Mouse (Mus musculus): ENCODE measurements at regions not wholly inside any gene's neighbourhood (a gene's known extent, or its start where the extent isn't known, plus 50 kb on each side); places are given as distances from the start of the nearest gene placed in this dataset.

GRCm38 (mm10) chr1:148901319-148902033, 1059.6 kb downstream of the Pla2g4a start:
- in situ Hi-C loops (cut with MboI; ENCODE audit: low pct_unique_long_range_greater_than_20kb), result no loop called here
- no peaks in the 10 kb centered on the region for H3K27me3 ChIP-seq
- no peak for ATAC-seq
- no peak for DNase-seq (ENCODE audit: low read depth, low spot score)
- POLR2A ChIA-PET, result no interaction called here
- CTCF ChIA-PET, result no interaction called here
- TF ChIP-seq CTCF (IDR thresholded peaks at IDR 0.05), result no peak

- CTCF ChIA-PET, result no interaction called here
- H3K27me3 ChIP-seq, result no peaks in the 10 kb centered on the region
- TF ChIP-seq CTCF (IDR thresholded peaks at IDR 0.05), result no peak
- DNase-seq (ENCODE audit: low read depth, low spot score) (no peak), ATAC-seq (no peak)
- POLR2A ChIA-PET, result no interaction called here
- in situ Hi-C loops (cut with MboI; ENCODE audit: low pct_unique_long_range_greater_than_20kb), result no loop called here
Observed at GRCm38 (mm10) chr1:148870788-148871187, 1090.3 kb downstream of the Pla2g4a start.

- TF ChIP-seq CTCF (IDR thresholded peaks at IDR 0.05), result no peak
- in situ Hi-C loops (cut with MboI; ENCODE audit: low pct_unique_long_range_greater_than_20kb), result no loop called here
- no peak for ATAC-seq
- H3K27me3 ChIP-seq, result no peaks in the 10 kb centered on the region
- DNase-seq (ENCODE audit: low read depth, low spot score), result no peak
- CTCF ChIA-PET, result no interaction called here
- POLR2A ChIA-PET, result no interaction called here
Observed at GRCm38 (mm10) chr1:148863582-148863981, 1097.5 kb downstream of the Pla2g4a start.

GRCm38 (mm10) chr1:148852990-148853389, 1108.1 kb downstream of the Pla2g4a start:
- DNase-seq (ENCODE audit: low read depth, low spot score) (no peak), ATAC-seq (no peak)
- CTCF ChIA-PET, result no interaction called here
- no peak for TF ChIP-seq CTCF (IDR thresholded peaks at IDR 0.05)
- H3K27me3 ChIP-seq, result no peaks in the 10 kb centered on the region
- in situ Hi-C loops (cut with MboI; ENCODE audit: low pct_unique_long_range_greater_than_20kb), result no loop called here
- POLR2A ChIA-PET, result no interaction called here

- TF ChIP-seq CTCF (IDR thresholded peaks at IDR 0.05), result no peak
- in situ Hi-C loops (cut with MboI; ENCODE audit: low pct_unique_long_range_greater_than_20kb), result no loop called here
- POLR2A ChIA-PET, result no interaction called here
- CTCF ChIA-PET, result no interaction called here
- no peak for ATAC-seq
- DNase-seq (ENCODE audit: low read depth, low spot score), result no peak
- no peaks in the 10 kb centered on the region for H3K27me3 ChIP-seq
Observed at GRCm38 (mm10) chr1:148846595-148846994, 1114.5 kb downstream of the Pla2g4a start.

GRCm38 (mm10) chr1:148823146-148823545, 1137.9 kb downstream of the Pla2g4a start:
- ATAC-seq (no peak), DNase-seq (ENCODE audit: low read depth, low spot score) (no peak)
- H3K27me3 ChIP-seq, result no peaks in the 10 kb centered on the region
- in situ Hi-C loops (cut with MboI; ENCODE audit: low pct_unique_long_range_greater_than_20kb), result no loop called here
- TF ChIP-seq CTCF (IDR thresholded peaks at IDR 0.05), result no peak
- POLR2A ChIA-PET, result no interaction called here
- CTCF ChIA-PET, result no interaction called here

- DNase-seq (ENCODE audit: low read depth, low spot score) (no peak), ATAC-seq (no peak)
- in situ Hi-C loops (cut with MboI; ENCODE audit: low pct_unique_long_range_greater_than_20kb), result no loop called here
- ChIA-PET CTCF (no interaction called here), POLR2A (no interaction called here)
- TF ChIP-seq CTCF (IDR thresholded peaks at IDR 0.05), result no peak
- H3K27me3 ChIP-seq, result no peaks in the 10 kb centered on the region
Observed at GRCm38 (mm10) chr1:148808707-148809106, 1152.4 kb downstream of the Pla2g4a start.

GRCm38 (mm10) chr1:148797110-148797509, 1164.0 kb downstream of the Pla2g4a start:
- no peaks in the 10 kb centered on the region for H3K27me3 ChIP-seq
- DNase-seq (ENCODE audit: low read depth, low spot score), result no peak
- in situ Hi-C loops (cut with MboI; ENCODE audit: low pct_unique_long_range_greater_than_20kb), result no loop called here
- no peak for TF ChIP-seq CTCF (IDR thresholded peaks at IDR 0.05)
- POLR2A ChIA-PET, result no interaction called here
- no peak for ATAC-seq
- CTCF ChIA-PET, result no interaction called here

GRCm38 (mm10) chr1:148750806-148751205, 1210.3 kb downstream of the Pla2g4a start:
- POLR2A ChIA-PET, result no interaction called here
- CTCF ChIA-PET, result interaction anchor here (1.2 kb wide), 1 partner anchor 16 kb away, joined by 3 read pairs; no protein-coding TSS in a partner anchor
- H3K27me3 ChIP-seq, result no peaks in the 10 kb centered on the region
- TF ChIP-seq CTCF (IDR thresholded peaks at IDR 0.05), result no peak
- in situ Hi-C loops (cut with MboI; ENCODE audit: low pct_unique_long_range_greater_than_20kb), result no loop called here
- no peak for ATAC-seq
- no peak for DNase-seq (ENCODE audit: low read depth, low spot score)

GRCm38 (mm10) chr1:148722106-148722505, 1239.0 kb downstream of the Pla2g4a start:
- POLR2A ChIA-PET, result no interaction called here
- DNase-seq (ENCODE audit: low read depth, low spot score) (no peak), ATAC-seq (no peak)
- CTCF ChIA-PET, result no interaction called here
- H3K27me3 ChIP-seq, result no peaks in the 10 kb centered on the region
- in situ Hi-C loops (cut with MboI; ENCODE audit: low pct_unique_long_range_greater_than_20kb), result no loop called here
- no peak for TF ChIP-seq CTCF (IDR thresholded peaks at IDR 0.05)

GRCm38 (mm10) chr1:148721409-148721808, 1239.7 kb downstream of the Pla2g4a start:
- ATAC-seq (no peak), DNase-seq (ENCODE audit: low read depth, low spot score) (no peak)
- POLR2A ChIA-PET, result no interaction called here
- CTCF ChIA-PET, result no interaction called here
- no peaks in the 10 kb centered on the region for H3K27me3 ChIP-seq
- TF ChIP-seq CTCF (IDR thresholded peaks at IDR 0.05), result no peak
- in situ Hi-C loops (cut with MboI; ENCODE audit: low pct_unique_long_range_greater_than_20kb), result no loop called here

- CTCF ChIA-PET, result no interaction called here
- no peaks in the 10 kb centered on the region for H3K27me3 ChIP-seq
- POLR2A ChIA-PET, result no interaction called here
- DNase-seq (ENCODE audit: low read depth, low spot score) (no peak), ATAC-seq (no peak)
- no peak for TF ChIP-seq CTCF (IDR thresholded peaks at IDR 0.05)
- in situ Hi-C loops (cut with MboI; ENCODE audit: low pct_unique_long_range_greater_than_20kb), result no loop called here
Observed at GRCm38 (mm10) chr1:148720980-148721379, 1240.1 kb downstream of the Pla2g4a start.

All from Patski (cell line).